Mouse (Mus musculus): Measurements from ENCODE around the gene Mybpc1. TPM values are rescaled to one million over a fixed set of nuclear protein-coding genes. Genes with fewer than 3 reads are reported as not detected.

Gene Mybpc1
- polyA plus RNA-seq (2015; fragmentation: Nextera tagmentation; extraction: Ambion mirVana), result 69.8 and 231 TPM in 2 replicates

- Histone ChIP-seq H3K27ac (no peak within 1 kb of the TSS), H3K9ac (no peak within 1 kb of the TSS), H3K4me1 (peaks cover 4% of the 10 kb centered on the region; the same call in 1 of the 2 replicates), H3K4me3 (peak within 1 kb of the TSS; percentile 19), H3K4me2 (peak within 1 kb of the TSS; percentile 4; the same call in 1 of the 2 replicates), H3K36me3 (no peaks in the 10 kb centered on the region), H3K9me3 (no peaks in the 10 kb centered on the region), H3K27me3 (no peaks in the 10 kb centered on the region)
- 13% methylated on average over 16 of the region's 16 CpGs for WGBS
- ATAC-seq (ENCODE audit: insufficient number of reproducible peaks, low FRiP score, low TSS enrichment, low read depth), result no peak; the same call in 1 of the 2 replicates
Measured at GRCm38 (mm10) chr10:88604943-88605342, at the start of gene Mybpc1. Mybpc1 (minus strand) TSS chr10:88605152.

- ATAC-seq (ENCODE audit: insufficient number of reproducible peaks, low FRiP score, low TSS enrichment, low read depth), result no peak
- Histone ChIP-seq H3K36me3 (no peaks in the 10 kb centered on the region), H3K27ac (no peak overlapping the region), H3K9me3 (no peaks in the 10 kb centered on the region), H3K9ac (no peak overlapping the region), H3K27me3 (no peaks in the 10 kb centered on the region), H3K4me3 (no peak overlapping the region), H3K4me2 (no peak overlapping the region), H3K4me1 (0 out of 2 replicates have a peak, but pooled peaks cover 4% of the 10 kb centered on the region)
- WGBS, result 28% methylated on average over 5 of the region's 5 CpGs
Measured at GRCm38 (mm10) chr10:88645448-88645847, 40.5 kb upstream of the Mybpc1 start.

GRCm38 (mm10) chr10:88631330-88631953 lies 26.5 kb upstream of the Mybpc1 start:
- WGBS, result 63% methylated on average over 10 of the region's 10 CpGs
- no peak for ATAC-seq (ENCODE audit: insufficient number of reproducible peaks, low FRiP score, low TSS enrichment, low read depth)
- Histone ChIP-seq H3K4me1 (no peaks in the 10 kb centered on the region), H3K9ac (no peak overlapping the region), H3K36me3 (no peaks in the 10 kb centered on the region), H3K27ac (no peak overlapping the region), H3K27me3 (no peaks in the 10 kb centered on the region), H3K4me3 (no peak overlapping the region), H3K9me3 (no peaks in the 10 kb centered on the region), H3K4me2 (no peak overlapping the region)

- H3K36me3 ChIP-seq, result no peaks in the 10 kb centered on the region
- no peak overlapping the region for H3K4me2 ChIP-seq
- H3K9ac ChIP-seq, result no peak overlapping the region
- H3K4me3 ChIP-seq, result no peak overlapping the region
- ATAC-seq (ENCODE audit: insufficient number of reproducible peaks, low FRiP score, low TSS enrichment, low read depth), result no peak
- no peaks in the 10 kb centered on the region for H3K9me3 ChIP-seq
- 84% methylated on average over 2 of the region's 2 CpGs for WGBS
- H3K27ac ChIP-seq, result no peak overlapping the region
- H3K27me3 ChIP-seq, result no peaks in the 10 kb centered on the region
- H3K4me1 ChIP-seq, result no peaks in the 10 kb centered on the region
Measured at GRCm38 (mm10) chr10:88630663-88631329, 25.8 kb upstream of the Mybpc1 start.

- no peak overlapping the region for H3K4me2 ChIP-seq
- H3K4me3 ChIP-seq, result no peak overlapping the region
- WGBS, result 49% methylated on average over 4 of the region's 4 CpGs
- no peak for ATAC-seq (ENCODE audit: insufficient number of reproducible peaks, low FRiP score, low TSS enrichment, low read depth)
- no peak overlapping the region for H3K9ac ChIP-seq
- H3K4me1 ChIP-seq, result no peaks in the 10 kb centered on the region
- H3K27ac ChIP-seq, result no peak overlapping the region
- no peaks in the 10 kb centered on the region for H3K27me3 ChIP-seq
- no peaks in the 10 kb centered on the region for H3K9me3 ChIP-seq
- H3K36me3 ChIP-seq, result no peaks in the 10 kb centered on the region
Measured at GRCm38 (mm10) chr10:88627052-88627451, 22.1 kb upstream of the Mybpc1 start.

GRCm38 (mm10) chr10:88626176-88626575 lies 21.2 kb upstream of the Mybpc1 start:
- Histone ChIP-seq H3K36me3 (no peaks in the 10 kb centered on the region), H3K4me2 (no peak overlapping the region), H3K27ac (no peak overlapping the region), H3K27me3 (no peaks in the 10 kb centered on the region), H3K4me1 (no peaks in the 10 kb centered on the region), H3K4me3 (no peak overlapping the region), H3K9ac (no peak overlapping the region), H3K9me3 (no peaks in the 10 kb centered on the region)
- ATAC-seq (ENCODE audit: insufficient number of reproducible peaks, low FRiP score, low TSS enrichment, low read depth), result no peak
- 67% methylated on average over 3 of the region's 3 CpGs for WGBS

- Histone ChIP-seq H3K36me3 (no peaks in the 10 kb centered on the region), H3K9ac (no peak overlapping the region), H3K4me2 (no peak overlapping the region), H3K9me3 (no peaks in the 10 kb centered on the region), H3K27me3 (no peaks in the 10 kb centered on the region), H3K27ac (no peak overlapping the region), H3K4me1 (no peaks in the 10 kb centered on the region), H3K4me3 (no peak overlapping the region)
- ATAC-seq (ENCODE audit: insufficient number of reproducible peaks, low FRiP score, low TSS enrichment, low read depth), result no peak
- WGBS, result 82% methylated on average over 11 of the region's 11 CpGs
Measured at GRCm38 (mm10) chr10:88624300-88624699, 19.3 kb upstream of the Mybpc1 start.

- no peak for ATAC-seq (ENCODE audit: insufficient number of reproducible peaks, low FRiP score, low TSS enrichment, low read depth)
- H3K4me1 ChIP-seq, result no peaks in the 10 kb centered on the region
- no peaks in the 10 kb centered on the region for H3K27me3 ChIP-seq
- no peaks in the 10 kb centered on the region for H3K9me3 ChIP-seq
- H3K4me3 ChIP-seq, result no peak overlapping the region
- no peak overlapping the region for H3K4me2 ChIP-seq
- no peak overlapping the region for H3K9ac ChIP-seq
- no peaks in the 10 kb centered on the region for H3K36me3 ChIP-seq
- no peak overlapping the region for H3K27ac ChIP-seq
- WGBS, result 72% methylated on average over 16 of the region's 16 CpGs
Measured at GRCm38 (mm10) chr10:88622624-88623023, 17.7 kb upstream of the Mybpc1 start.

GRCm38 (mm10) chr10:88620809-88621208 lies 15.9 kb upstream of the Mybpc1 start:
- 88% methylated on average over 3 of the region's 3 CpGs for WGBS
- H3K4me1 ChIP-seq, result no peaks in the 10 kb centered on the region
- H3K27ac ChIP-seq, result no peak overlapping the region
- no peak overlapping the region for H3K4me3 ChIP-seq
- no peak overlapping the region for H3K9ac ChIP-seq
- no peak for ATAC-seq (ENCODE audit: insufficient number of reproducible peaks, low FRiP score, low TSS enrichment, low read depth)
- H3K9me3 ChIP-seq, result no peaks in the 10 kb centered on the region
- no peak overlapping the region for H3K4me2 ChIP-seq
- no peaks in the 10 kb centered on the region for H3K27me3 ChIP-seq
- no peaks in the 10 kb centered on the region for H3K36me3 ChIP-seq

GRCm38 (mm10) chr10:88613051-88613450 lies 8.1 kb upstream of the Mybpc1 start:
- Histone ChIP-seq H3K27ac (no peak overlapping the region), H3K9ac (no peak overlapping the region), H3K4me2 (no peak overlapping the region), H3K4me1 (no peaks in the 10 kb centered on the region), H3K36me3 (no peaks in the 10 kb centered on the region), H3K27me3 (no peaks in the 10 kb centered on the region), H3K9me3 (no peaks in the 10 kb centered on the region), H3K4me3 (no peak overlapping the region)
- no peak for ATAC-seq (ENCODE audit: insufficient number of reproducible peaks, low FRiP score, low TSS enrichment, low read depth)
- WGBS, result 85% methylated on average over 11 of the region's 11 CpGs

- no peaks in the 10 kb centered on the region for H3K36me3 ChIP-seq
- no peaks in the 10 kb centered on the region for H3K9me3 ChIP-seq
- no peak overlapping the region for H3K27ac ChIP-seq
- no peak for ATAC-seq (ENCODE audit: insufficient number of reproducible peaks, low FRiP score, low TSS enrichment, low read depth)
- H3K4me1 ChIP-seq, result peaks cover 4% of the 10 kb centered on the region; the same call in 1 of the 2 replicates
- H3K27me3 ChIP-seq, result no peaks in the 10 kb centered on the region
- no peak overlapping the region for H3K4me2 ChIP-seq
- H3K9ac ChIP-seq, result no peak overlapping the region
- WGBS, result 47% methylated on average over 7 of the region's 7 CpGs
- H3K4me3 ChIP-seq, result no peak overlapping the region
Measured at GRCm38 (mm10) chr10:88606686-88607085, 1.7 kb upstream of the Mybpc1 start.

GRCm38 (mm10) chr10:88606065-88606464 lies 1.1 kb upstream of the Mybpc1 start:
- Histone ChIP-seq H3K9ac (no peak overlapping the region), H3K4me2 (no peak overlapping the region), H3K27ac (no peak overlapping the region), H3K4me1 (peaks cover 4% of the 10 kb centered on the region; the same call in 1 of the 2 replicates), H3K27me3 (no peaks in the 10 kb centered on the region), H3K36me3 (no peaks in the 10 kb centered on the region), H3K9me3 (no peaks in the 10 kb centered on the region), H3K4me3 (no peak overlapping the region)
- 52% methylated on average over 8 of the region's 8 CpGs for WGBS
- no peak for ATAC-seq (ENCODE audit: insufficient number of reproducible peaks, low FRiP score, low TSS enrichment, low read depth)
